Mouse (Mus musculus): Measurements from ENCODE around the gene Fabp6.

DNA sequence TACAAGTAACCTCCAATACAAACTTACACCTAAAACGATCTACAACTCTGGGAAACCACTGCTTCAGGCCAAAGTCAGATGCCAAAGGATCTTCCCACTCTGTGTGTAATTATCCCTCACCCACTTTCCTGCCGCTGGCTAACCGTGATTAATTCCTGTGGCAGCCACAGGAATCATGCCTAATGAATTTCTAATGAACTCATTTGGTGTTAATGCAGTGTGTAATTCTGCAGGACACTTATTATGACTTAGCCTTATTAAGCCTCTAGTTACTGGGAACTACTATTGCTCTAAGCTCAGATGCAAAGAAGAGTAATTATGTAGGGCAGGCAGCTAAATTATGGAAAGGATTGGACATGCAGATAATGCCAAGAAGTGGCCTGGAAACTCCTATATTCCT is 7.1 kb upstream of the Fabp6 start:
- no peak for TF ChIP-seq ZC3H11A (IDR thresholded peaks at IDR 0.05; ENCODE audit: borderline replicate concordance, low read depth, low read length)
- TF ChIP-seq ZNF384 (IDR thresholded peaks at IDR 0.05; ENCODE audit: low read depth, low read length) = no peak

Measured in ES-E14 (cell line).